Mouse (Mus musculus) embryonic facial prominence, embryonic 10.5 days (tissue): Measurements from ENCODE around the gene Gm10392. TPM values are rescaled to one million over a fixed set of nuclear protein-coding genes. Genes with fewer than 3 reads are reported as not detected.

Source experiments
- DNase-seq: peaks from one replicate; pipeline ENCODE4 v3.0.0-alpha.2; 2017; ENCODE audit warnings: low spot score
- H3K27ac ChIP-seq: fragments of 300-500 bp; sonication (generic); replicated peaks from 2 replicates; pipeline ENCODE4 v1.5.1; 2016; ENCODE audit warnings: mild to moderate bottlenecking
- H3K27me3 ChIP-seq: fragments of 300-500 bp; sonication (generic); replicated peaks from 2 replicates; pipeline ENCODE4 v1.6.1; 2016; ENCODE audit warnings: low read depth, mild to moderate bottlenecking; ENCODE audit not compliant: poor library complexity, severe bottlenecking
- H3K36me3 ChIP-seq: fragments of 300-500 bp; sonication (generic); replicated peaks from 2 replicates; pipeline ENCODE4 v1.6.1; 2016; ENCODE audit warnings: mild to moderate bottlenecking, moderate library complexity
- H3K4me1 ChIP-seq: fragments of 300-500 bp; sonication (generic); 2 replicates; pipeline ENCODE4 v1.6.1; 2016
- H3K4me3 ChIP-seq: fragments of 300-500 bp; sonication (generic); 2 replicates; pipeline ENCODE4 v1.5.1; 2016; ENCODE audit warnings: mild to moderate bottlenecking, moderate library complexity
- H3K9me3 ChIP-seq: fragments of 300-500 bp; sonication (generic); 2 replicates; pipeline ENCODE4 v1.6.1; 2016; ENCODE audit warnings: mild to moderate bottlenecking
- WGBS: fragments of 180-500 bp; shearing (Covaris S2); methylation state at CpG from one replicate; pipeline ENCODE4 v1.1.7; 2016; 5-methylcytosine and 5-hydroxymethylcytosine counted together
- polyA plus RNA-seq: library from polyadenylated mRNA; unstranded; fragments of >200 nt; fragmentation: Nextera tagmentation; extraction: Ambion mirVana; gene quantifications from 2 replicates; pipeline ENCODE4 v1.2.1, GENCODE M21; 2016

The Gm10392 gene
- polyA plus RNA-seq, 1 experiment from 2014 or later = 0.11 TPM

DNA sequence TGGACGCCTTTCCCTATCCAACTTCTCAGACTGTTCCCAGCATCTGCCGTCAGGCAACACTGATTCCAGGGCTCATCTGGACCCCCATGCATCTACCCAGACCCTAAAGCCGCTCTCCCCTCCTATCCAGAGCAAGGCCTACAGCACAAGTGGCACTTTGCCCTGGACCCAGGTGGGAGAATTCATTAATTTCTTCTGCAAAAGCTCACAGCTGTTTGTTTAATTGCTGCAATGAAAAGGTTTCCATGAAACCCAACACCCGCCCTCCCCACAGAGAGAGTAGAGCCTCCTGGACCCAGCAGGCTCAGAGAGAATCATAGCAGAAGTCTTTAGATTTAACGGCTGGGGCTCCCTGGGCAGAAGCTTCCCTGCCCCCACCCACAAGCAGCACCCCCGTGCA lies 33.8 kb downstream of the Gm10392 start:
- no peak for DNase-seq
- H3K9me3 ChIP-seq = no peaks in the 10 kb centered on the region
- H3K27me3 ChIP-seq = no peaks in the 10 kb centered on the region
- H3K27ac ChIP-seq = no peak overlapping the region
- peaks cover 21% of the 10 kb centered on the region; the same call in 1 of the 2 replicates for H3K36me3 ChIP-seq
- peaks cover 60% of the 10 kb centered on the region for H3K4me1 ChIP-seq
- 63% methylated on average over 6 of the region's 6 CpGs for WGBS
- H3K4me3 ChIP-seq = peak overlapping the region; percentile 11; the same call in 1 of the 2 replicates

GRCm38 (mm10) chr11:77483510-77484255 lies 35.3 kb downstream of the Gm10392 start:
- 75% methylated on average over 11 of the region's 11 CpGs for WGBS
- DNase-seq = no peak
- Histone ChIP-seq H3K4me1 (peaks cover 49% of the 10 kb centered on the region), H3K9me3 (no peaks in the 10 kb centered on the region), H3K4me3 (no peak overlapping the region), H3K36me3 (peaks cover 21% of the 10 kb centered on the region; the same call in 1 of the 2 replicates), H3K27me3 (no peaks in the 10 kb centered on the region), H3K27ac (no peak overlapping the region)

DNA sequence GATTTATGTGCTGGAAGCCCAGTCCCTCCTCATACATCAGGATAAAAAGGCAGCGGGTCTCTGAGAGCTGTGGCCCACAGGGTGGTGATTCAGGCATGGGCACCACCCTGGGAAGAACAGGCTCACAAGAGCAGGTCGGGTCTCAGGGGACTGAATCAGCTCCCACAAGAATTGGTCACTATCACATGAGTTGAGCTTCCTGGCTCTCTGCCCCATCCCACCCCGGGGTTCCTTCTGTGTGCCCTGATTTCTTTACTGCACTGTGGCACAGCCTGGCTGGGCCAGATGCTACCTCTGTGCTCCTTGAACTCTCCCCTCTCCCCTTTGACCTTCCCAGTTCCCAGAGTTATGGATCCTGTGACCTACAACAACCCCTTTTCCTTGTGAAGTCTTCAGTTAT lies 36.0 kb downstream of the Gm10392 start:
- Histone ChIP-seq H3K4me1 (peaks cover 42% of the 10 kb centered on the region), H3K4me3 (no peak overlapping the region), H3K9me3 (no peaks in the 10 kb centered on the region), H3K27ac (no peak overlapping the region), H3K27me3 (no peaks in the 10 kb centered on the region), H3K36me3 (peaks cover 21% of the 10 kb centered on the region; the same call in 1 of the 2 replicates)
- WGBS = 75% methylated on average over 3 of the region's 3 CpGs
- no peak for DNase-seq

DNA sequence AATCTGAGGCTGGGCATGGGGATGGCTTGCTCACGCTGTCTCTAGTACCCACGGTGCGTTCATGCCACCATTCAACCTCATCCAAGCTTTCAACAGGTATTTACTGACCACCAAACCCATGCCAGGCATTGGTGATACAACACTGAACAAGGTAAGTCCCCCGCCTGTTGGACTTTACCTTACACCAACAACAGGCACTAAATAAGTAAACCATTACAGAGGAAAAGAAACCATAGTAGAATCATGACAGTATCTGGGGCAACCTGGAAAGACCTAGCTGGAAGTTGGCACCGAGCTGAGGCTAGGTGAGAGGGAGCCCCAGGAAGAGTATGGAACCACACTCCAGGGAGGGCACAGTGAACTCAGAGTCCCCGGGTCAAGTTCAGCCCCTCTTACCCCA lies 42.1 kb downstream of the Gm10392 start:
- no peaks in the 10 kb centered on the region; the same call in 1 of the 2 replicates for H3K4me1 ChIP-seq
- H3K4me3 ChIP-seq = no peak overlapping the region
- H3K9me3 ChIP-seq = no peaks in the 10 kb centered on the region
- WGBS = 90% methylated on average over 6 of the region's 6 CpGs
- peaks cover 57% of the 10 kb centered on the region for H3K36me3 ChIP-seq
- H3K27ac ChIP-seq = no peak overlapping the region
- no peak for DNase-seq
- H3K27me3 ChIP-seq = no peaks in the 10 kb centered on the region; the same call in 1 of the 2 replicates

GRCm38 (mm10) chr11:77476216-77476615 lies 42.8 kb downstream of the Gm10392 start:
- H3K27me3 ChIP-seq = no peaks in the 10 kb centered on the region; the same call in 1 of the 2 replicates
- no peaks in the 10 kb centered on the region for H3K9me3 ChIP-seq
- 95% methylated on average over 14 of the region's 14 CpGs for WGBS
- H3K36me3 ChIP-seq = peaks cover 58% of the 10 kb centered on the region
- no peak for DNase-seq
- H3K4me1 ChIP-seq = no peaks in the 10 kb centered on the region; the same call in 1 of the 2 replicates
- no peak overlapping the region for H3K27ac ChIP-seq
- no peak overlapping the region for H3K4me3 ChIP-seq

DNA sequence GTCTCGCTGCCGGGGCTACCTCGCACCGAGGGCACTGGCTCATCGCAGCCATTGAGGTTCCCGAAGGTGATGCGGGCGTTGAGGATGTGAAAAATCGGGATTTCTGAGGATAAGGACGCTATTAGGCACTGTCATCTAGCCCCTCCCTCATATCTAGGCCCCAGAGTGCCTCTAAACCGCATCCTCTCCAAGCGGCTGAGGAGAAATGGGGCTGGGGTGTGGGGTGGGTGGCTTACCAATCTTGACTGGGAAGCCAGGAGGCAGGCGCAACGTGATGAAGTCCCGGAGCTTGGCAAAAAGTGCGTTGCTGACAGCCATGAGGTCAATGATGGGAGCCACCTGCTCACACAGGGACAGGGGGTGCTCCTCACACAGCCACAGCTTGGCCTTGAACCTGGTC lies 46.2 kb downstream of the Gm10392 start:
- Histone ChIP-seq H3K9me3 (no peaks in the 10 kb centered on the region), H3K27me3 (peaks cover 33% of the 10 kb centered on the region), H3K4me3 (no peak overlapping the region), H3K27ac (no peak overlapping the region), H3K36me3 (peaks cover 71% of the 10 kb centered on the region), H3K4me1 (peaks cover 2% of the 10 kb centered on the region)
- DNase-seq = no peak
- 89% methylated on average over 16 of the region's 16 CpGs for WGBS

DNA sequence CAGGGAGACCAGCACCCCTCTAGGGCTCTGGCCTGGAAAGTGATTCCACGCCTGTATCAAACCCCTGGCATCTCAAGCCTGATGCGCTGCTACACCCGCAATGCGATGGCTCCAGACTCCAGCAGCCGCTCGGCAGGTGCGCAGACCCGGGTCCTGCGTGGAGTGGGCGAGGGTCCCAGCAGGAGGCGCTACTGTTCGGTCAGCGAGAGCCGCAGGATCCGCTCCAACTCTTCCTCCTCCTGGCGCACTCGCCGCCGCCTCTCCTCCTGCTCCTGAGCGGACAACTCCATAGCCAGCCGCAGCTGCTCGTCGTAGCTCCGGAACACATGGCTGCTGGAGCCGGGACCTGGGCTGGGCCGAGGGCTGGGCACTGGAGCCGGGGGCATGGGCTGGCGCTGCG lies 47.6 kb downstream of the Gm10392 start:
- no peak overlapping the region for H3K4me3 ChIP-seq
- no peaks in the 10 kb centered on the region for H3K9me3 ChIP-seq
- peaks cover 46% of the 10 kb centered on the region for H3K27me3 ChIP-seq
- no peak overlapping the region for H3K27ac ChIP-seq
- DNase-seq = no peak
- H3K36me3 ChIP-seq = peaks cover 61% of the 10 kb centered on the region
- H3K4me1 ChIP-seq = peaks cover 15% of the 10 kb centered on the region
- WGBS = 71% methylated on average over 29 of the region's 29 CpGs

DNA sequence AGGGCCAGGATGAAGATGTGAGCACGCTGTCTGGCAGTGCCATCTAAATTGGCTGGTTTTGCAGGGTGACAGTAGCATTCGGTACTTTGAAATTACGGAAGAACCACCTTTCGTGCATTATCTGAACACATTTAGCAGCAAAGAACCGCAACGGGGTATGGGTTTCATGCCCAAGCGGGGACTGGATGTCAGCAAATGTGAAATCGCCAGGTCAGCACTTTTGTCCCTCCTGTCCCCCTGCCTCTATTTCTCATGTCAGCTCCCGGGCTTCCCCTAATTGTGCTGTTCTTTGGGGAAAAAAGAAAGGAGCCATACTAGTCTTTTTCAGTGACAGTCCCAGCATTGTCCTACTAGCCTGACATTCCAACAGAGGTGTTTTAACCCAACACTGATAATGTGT lies 50.6 kb downstream of the Gm10392 start:
- peaks cover 35% of the 10 kb centered on the region for H3K36me3 ChIP-seq
- H3K27me3 ChIP-seq = peaks cover 76% of the 10 kb centered on the region
- WGBS = 86% methylated on average over 9 of the region's 9 CpGs
- H3K4me1 ChIP-seq = peaks cover 16% of the 10 kb centered on the region
- no peak overlapping the region for H3K4me3 ChIP-seq
- DNase-seq = no peak
- no peaks in the 10 kb centered on the region for H3K9me3 ChIP-seq
- H3K27ac ChIP-seq = no peak overlapping the region

- H3K9me3 ChIP-seq = no peaks in the 10 kb centered on the region
- peaks cover 82% of the 10 kb centered on the region for H3K27me3 ChIP-seq
- H3K36me3 ChIP-seq = peaks cover 29% of the 10 kb centered on the region
- H3K4me1 ChIP-seq = peaks cover 19% of the 10 kb centered on the region
- DNase-seq = peak; percentile 75
- H3K4me3 ChIP-seq = peak overlapping the region; percentile 36
- WGBS = 16% methylated on average over 20 of the region's 20 CpGs
- no peak overlapping the region; the same call in 1 of the 2 replicates for H3K27ac ChIP-seq
Measured at GRCm38 (mm10) chr11:77467784-77468183, 51.2 kb downstream of the Gm10392 start.

DNA sequence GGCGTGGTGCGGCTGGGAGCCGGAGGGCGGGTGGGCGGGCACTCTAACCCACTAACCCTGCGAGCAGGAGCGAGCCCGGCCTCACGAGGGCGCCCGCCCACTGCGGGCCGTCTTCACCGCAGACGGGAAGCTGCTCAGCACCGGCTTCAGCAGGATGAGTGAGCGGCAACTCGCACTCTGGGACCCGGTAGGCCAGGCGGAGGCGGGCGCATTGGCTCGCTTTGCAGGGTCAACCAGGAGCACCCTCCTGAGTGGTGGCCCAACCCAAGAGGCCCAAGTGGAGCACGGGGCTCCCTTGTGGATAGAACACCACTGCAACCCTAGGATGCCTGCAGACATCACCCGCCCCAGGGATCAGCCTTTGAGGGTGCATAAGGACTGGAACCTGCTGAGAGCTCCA lies 51.8 kb downstream of the Gm10392 start:
- Histone ChIP-seq H3K4me1 (peaks cover 25% of the 10 kb centered on the region), H3K9me3 (no peaks in the 10 kb centered on the region), H3K36me3 (peaks cover 23% of the 10 kb centered on the region), H3K4me3 (peak overlapping the region; percentile 36), H3K27ac (no peak overlapping the region; the same call in 1 of the 2 replicates), H3K27me3 (peaks cover 89% of the 10 kb centered on the region)
- WGBS = 3% methylated on average over 25 of the region's 25 CpGs
- DNase-seq = peak; percentile 79

Other genes with a start within 250 kb of the Gm10392 start
- gene Coro6, start 56.8 kb downstream of the Gm10392 start, polyA plus RNA-seq = not detected in 2 replicates
- 11.8 and 13.1 TPM in 2 replicates for gene Ankrd13b, start 29.5 kb downstream of the Gm10392 start, polyA plus RNA-seq
- 13.0 and 13.2 TPM in 2 replicates for gene Git1, start 25.6 kb downstream of the Gm10392 start, polyA plus RNA-seq
- 5.8 and 6.8 TPM in 2 replicates for gene Abhd15, start 4.1 kb downstream of the Gm10392 start, polyA plus RNA-seq
- 33.1 and 35.0 TPM in 2 replicates for gene Trp53i13, start 3.2 kb downstream of the Gm10392 start, polyA plus RNA-seq
- gene Taok1, start 88.6 kb upstream of the Gm10392 start, polyA plus RNA-seq = 11.9 and 13.5 TPM in 2 replicates
- gene Nufip2, start 167.0 kb upstream of the Gm10392 start, polyA plus RNA-seq = 3.9 and 4.7 TPM in 2 replicates
- gene Cryba1, start 206.1 kb upstream of the Gm10392 start, polyA plus RNA-seq = 0.88 and 2.2 TPM in 2 replicates
- gene Myo18a, start 244.0 kb upstream of the Gm10392 start, polyA plus RNA-seq = 25.7 and 27.2 TPM in 2 replicates